Mouse (Mus musculus) adrenal gland, adult (tissue): ENCODE measurements at regions not wholly inside any gene's neighbourhood (a gene's known extent, or its start where the extent isn't known, plus 50 kb on each side); places are given as distances from the start of the nearest gene placed in this dataset.
"Not testable (repeated sequence)": the region's sequence is repeated elsewhere in the genome, so short reads cannot be mapped to it uniquely, and the experiment has no call there.

Source experiments
- DNase-seq, 2 experiments: peaks; one replicate each; pipeline ENCODE4 v3.0.0; 2022 to 2023; ENCODE audit warnings: low spot score in 1 of 2; ENCODE audit not compliant: inconsistent age in 2 of 2

DNA sequence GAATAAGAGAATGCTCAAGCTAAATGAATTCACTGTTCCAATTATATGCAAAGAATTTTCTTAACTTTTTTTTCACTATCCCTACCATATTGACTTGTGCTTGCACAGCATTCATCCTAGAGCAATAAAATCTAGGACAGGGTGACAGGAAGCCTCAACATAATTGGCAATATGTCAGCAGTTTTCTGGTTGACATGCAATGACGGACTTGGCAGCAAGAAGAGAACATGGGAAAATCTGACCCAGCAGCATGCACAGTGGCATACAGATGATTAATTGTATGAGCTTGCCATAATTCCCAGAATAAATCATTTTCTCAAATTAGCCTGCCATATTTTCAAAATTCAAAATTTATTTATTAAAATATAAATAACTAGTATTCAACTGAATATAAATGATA is 152.7 kb downstream of the Amy2a5 start:
- no peak for DNase-seq

DNA sequence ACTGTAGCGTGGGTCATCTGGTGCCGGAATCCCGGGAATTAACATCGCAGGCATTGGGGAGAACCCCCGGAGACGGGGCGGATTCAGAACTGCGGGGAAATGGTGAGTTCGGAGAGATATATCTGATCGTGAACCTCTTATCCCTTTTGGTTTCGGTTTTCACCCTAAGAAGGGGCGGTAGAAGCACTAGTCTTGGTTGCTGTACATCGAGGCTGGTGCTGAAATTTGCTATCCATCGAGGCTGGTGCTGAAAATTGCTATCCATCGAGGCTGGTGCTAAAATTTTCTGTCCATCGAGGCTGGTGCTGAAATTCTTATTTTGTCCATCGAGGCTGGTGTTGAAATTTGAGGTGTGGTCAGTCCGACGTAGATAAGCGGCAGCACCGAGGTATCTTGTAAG is 167.8 kb downstream of the Amy2a5 start:
- not testable (repeated sequence) for DNase-seq

DNA sequence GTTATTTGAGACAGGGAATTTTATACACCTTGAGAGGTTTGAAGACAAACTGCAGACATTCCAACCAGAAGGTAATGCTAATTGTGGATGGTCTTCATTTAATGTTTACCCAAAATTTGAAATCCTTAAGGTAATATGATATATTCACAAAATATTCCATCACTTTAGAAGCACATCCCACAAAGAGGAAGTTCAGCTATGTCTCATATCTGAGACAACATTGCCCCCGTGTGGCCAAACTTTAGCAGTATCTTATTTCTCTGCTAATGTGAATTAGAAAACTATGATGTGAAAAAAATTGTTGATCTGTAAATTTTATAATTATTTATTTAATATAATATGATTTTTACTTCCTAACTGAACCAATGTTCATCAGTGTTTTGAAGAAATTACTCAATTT is 177.9 kb downstream of the Amy2a5 start:
- DNase-seq, result peak; percentile 12 to 50
